Mouse (Mus musculus) testis, postnatal 14 days (tissue): ENCODE measurements around the gene Flot2.

Experiments used
- DNase-seq: peaks from one replicate; pipeline ENCODE4 v3.0.0; 2021; ENCODE audit warnings: low spot score

Flot2 gene

DNA sequence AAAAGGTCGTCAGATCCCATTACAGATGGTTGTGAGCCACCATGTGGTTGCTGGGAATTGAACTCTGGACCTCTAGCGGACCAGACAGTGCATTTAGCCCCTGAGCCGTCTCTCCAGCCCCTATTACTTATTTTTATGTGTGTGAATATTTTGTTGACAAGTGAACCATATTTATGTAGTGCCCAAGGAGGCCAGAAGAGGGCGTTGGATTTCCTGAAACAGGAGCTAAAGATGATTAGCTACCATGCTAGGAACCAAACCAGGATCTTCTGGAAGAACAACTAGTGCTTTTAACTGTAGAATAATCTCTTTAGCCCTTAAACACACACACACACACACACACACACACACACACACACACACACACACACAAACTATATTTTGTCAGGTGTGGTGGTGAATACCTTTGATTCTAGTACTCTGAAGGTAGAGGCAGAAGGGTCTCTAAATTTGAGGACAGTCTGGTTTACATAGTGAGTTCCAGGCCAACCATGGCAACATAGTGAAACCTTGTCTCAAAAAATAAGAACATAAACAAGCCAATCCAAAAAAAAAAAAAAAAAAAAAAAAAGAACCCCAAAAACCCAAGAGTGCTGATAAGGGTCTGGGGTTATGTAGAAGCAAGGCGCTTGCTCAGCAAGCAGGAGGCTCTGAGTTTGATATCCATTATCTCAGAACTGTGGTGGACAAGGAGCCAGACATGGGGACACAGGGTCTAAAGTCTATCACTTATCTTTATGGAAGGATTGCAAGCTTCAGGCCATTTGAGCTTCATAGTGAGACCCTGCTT is 65.4 kb downstream of the Flot2 start:
- no peak for DNase-seq

DNA sequence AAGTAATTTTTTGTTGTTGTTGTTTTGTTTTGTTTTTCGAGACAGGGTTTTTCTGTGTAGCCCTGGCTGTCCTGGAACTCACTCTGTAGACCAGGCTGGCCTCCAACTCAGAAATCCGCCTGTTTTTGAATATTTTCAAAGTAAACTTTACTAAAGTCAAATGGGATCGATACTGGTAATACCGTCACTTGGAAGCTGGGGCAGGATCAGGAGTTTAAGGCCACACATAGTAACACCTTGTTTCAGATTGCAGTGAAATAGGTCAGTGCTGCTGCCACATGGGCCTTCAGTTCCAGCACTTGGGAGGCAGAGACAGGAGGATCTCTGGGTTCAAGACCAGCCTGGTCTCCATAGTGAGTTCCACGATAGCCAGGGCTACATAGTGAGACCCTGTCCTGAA is 66.8 kb downstream of the Flot2 start:
- DNase-seq: no peak
